Mouse (Mus musculus) liver, embryonic 14.5 days (tissue): Measurements from ENCODE around the gene Nit1. TPM values are rescaled to one million over a fixed set of nuclear protein-coding genes. Genes with fewer than 3 reads are reported as not detected.

Experiments used
- ATAC-seq: fragments of 200-750 bp; cut with Nextera tagmentation; 2 replicates; pipeline ENCODE4 v1.8.0; 2017; ENCODE audit warnings: moderate number of reproducible peaks, mild to moderate bottlenecking, moderate library complexity; ENCODE audit not compliant: insufficient read depth
- DNase-seq, 3 experiments: peaks; one replicate each; pipeline ENCODE4 v3.0.0-alpha.2; 2012 to 2013; ENCODE audit warnings: low read depth in 3 of 3, low spot score in 3 of 3
- H3K27ac ChIP-seq: fragments of 300-500 bp; sonication (generic); 2 replicates; pipeline ENCODE4 v1.5.1; 2014; ENCODE audit warnings: moderate library complexity, mild to moderate bottlenecking, control low read depth, inconsistent platforms
- H3K27me3 ChIP-seq: fragments of 300-500 bp; sonication (generic); 2 replicates; pipeline ENCODE4 v1.6.1; 2014; ENCODE audit warnings: mild to moderate bottlenecking, low read length, moderate library complexity; ENCODE audit not compliant: control insufficient read depth, insufficient read depth
- H3K36me3 ChIP-seq: fragments of 300-500 bp; sonication (generic); replicated peaks from 2 replicates; pipeline ENCODE4 v1.6.1; 2014; ENCODE audit warnings: low read depth; ENCODE audit not compliant: control insufficient read depth, insufficient read depth
- H3K4me1 ChIP-seq, 2 experiments: fragments of 200-500 bp in 1 of 2; fragments of 300-500 bp in 1 of 2; sonication (generic) in 1 of 2; replicated peaks; 2 replicates each; pipeline ENCODE4 v1.6.1; 2012 to 2014; ENCODE audit warnings: antibody characterized with exemption in 1 of 2, inconsistent platforms in 1 of 2, low read length in 1 of 2; ENCODE audit not compliant: control insufficient read depth in 2 of 2, insufficient read depth in 2 of 2
- H3K4me2 ChIP-seq: fragments of 300-500 bp; sonication (generic); 2 replicates; pipeline ENCODE4 v1.6.1; 2014; ENCODE audit warnings: low read depth, mild to moderate bottlenecking, control low read depth, moderate library complexity
- H3K4me3 ChIP-seq, 2 experiments: fragments of 200-500 bp in 1 of 2; fragments of 300-500 bp in 1 of 2; sonication (generic) in 1 of 2; 2 replicates each; pipeline ENCODE4 v1.5.1; 2012 to 2014; ENCODE audit warnings: low read depth in 2 of 2, low read length in 2 of 2, mild to moderate bottlenecking in 2 of 2, control low read depth in 1 of 2, inconsistent platforms in 1 of 2, moderate library complexity in 1 of 2; ENCODE audit not compliant: insufficient read depth in 1 of 2
- H3K9ac ChIP-seq: fragments of 300-500 bp; sonication (generic); replicated peaks from 2 replicates; pipeline ENCODE4 v1.6.1; 2014; ENCODE audit warnings: mild to moderate bottlenecking, control low read depth, moderate library complexity
- H3K9me3 ChIP-seq: fragments of 300-500 bp; sonication (generic); 2 replicates; pipeline ENCODE4 v1.6.1; 2016; ENCODE audit warnings: low read length, mixed read lengths; ENCODE audit not compliant: control insufficient read depth
- CTCF ChIP-seq: IDR thresholded peaks from 2 replicates; pipeline ENCODE4 v1.5.1; 2016; ENCODE audit warnings: antibody characterized with exemption, low read depth, control low read depth
- EP300 ChIP-seq: IDR thresholded peaks from 2 replicates; pipeline ENCODE4 v1.6.1; 2016; ENCODE audit warnings: antibody characterized with exemption, low read depth
- WGBS: fragments of 180-500 bp; shearing (Covaris S2); extraction: QIAGEN DNeasy Blood & Tissue Kit; methylation state at CpG from one replicate; pipeline ENCODE4 v1.1.7; 2014; ENCODE audit not compliant: insufficient replicate concordance; 5-methylcytosine and 5-hydroxymethylcytosine counted together
- polyA plus RNA-seq, 2 experiments: library from polyadenylated mRNA; depleted of rRNA in 1 of 2; stranded (reverse) in 1 of 2; unstranded in 1 of 2; fragments of >200 nt; fragmentation: Nextera tagmentation in 1 of 2; extraction: Ambion mirVana in 1 of 2; gene quantifications; 2 replicates each; pipeline versions ENCODE4 v1.2.1 to v1.2.3; 2012 to 2014

The Nit1 gene
- polyA plus RNA-seq, 2 experiments, result 22.1 to 23.4 TPM

DNA sequence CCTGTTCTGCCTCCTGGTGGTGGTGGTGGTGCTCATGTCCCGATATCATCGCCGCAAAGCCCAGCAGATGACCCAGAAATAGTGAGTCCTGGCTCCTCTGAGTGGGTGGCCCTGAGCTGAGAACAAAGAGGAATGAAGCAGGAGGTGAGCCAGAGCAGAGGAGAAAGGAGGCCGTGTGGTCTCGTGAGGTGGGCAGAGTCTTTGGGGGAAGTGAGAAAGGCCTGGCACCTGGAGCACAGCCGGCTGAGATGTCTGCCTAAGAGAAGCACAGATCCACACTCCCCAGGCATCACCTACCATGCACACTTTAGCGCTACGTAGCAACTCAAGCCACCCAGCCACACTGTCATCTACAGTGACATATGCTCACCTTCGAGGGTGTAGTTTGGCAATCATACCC is 39.7 kb upstream of the Nit1 start:
- no peaks in the 10 kb centered on the region for H3K36me3 ChIP-seq
- no peak for DNase-seq
- WGBS, result 62% methylated on average over 9 of the region's 9 CpGs
- H3K27me3 ChIP-seq, result peaks cover 7% of the 10 kb centered on the region; the same call in 1 of the 2 replicates
- H3K9ac ChIP-seq, result no peak overlapping the region
- H3K9me3 ChIP-seq, result no peaks in the 10 kb centered on the region
- no peak overlapping the region for H3K4me2 ChIP-seq
- no peak for ATAC-seq
- H3K4me1 ChIP-seq, result peaks cover 0 to 7% of the 10 kb centered on the region in 2 experiments; a peak in 1 of 4 replicates
- no peak overlapping the region for H3K27ac ChIP-seq
- peak; percentile 48; the same call in 1 of the 2 replicates for TF ChIP-seq CTCF
- TF ChIP-seq EP300, result no peak
- H3K4me3 ChIP-seq, result no peak overlapping the region

DNA sequence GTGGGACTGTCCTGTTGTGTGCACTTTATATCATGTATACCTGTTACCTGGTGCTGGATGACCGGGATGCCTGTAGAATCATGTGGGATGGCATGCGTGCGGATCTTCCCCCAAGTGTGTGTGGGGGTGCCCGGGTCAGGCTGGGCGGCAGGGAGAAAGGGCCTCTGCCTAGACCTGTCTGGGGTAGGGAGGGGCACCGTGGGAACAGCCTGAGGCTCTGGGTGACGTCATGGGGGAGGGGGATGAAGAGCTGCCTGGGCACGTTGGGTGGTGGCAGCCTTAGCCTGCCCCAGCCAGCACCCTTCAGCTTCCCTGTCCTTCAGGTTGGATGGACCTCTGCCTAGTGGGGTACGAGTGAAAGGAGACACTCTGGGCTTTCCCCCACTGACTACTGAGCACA is 38.9 kb upstream of the Nit1 start:
- peaks cover 15% of the 10 kb centered on the region; the same call in 1 of the 2 replicates for H3K27me3 ChIP-seq
- DNase-seq (no peak), ATAC-seq (no peak)
- H3K36me3 ChIP-seq, result no peaks in the 10 kb centered on the region
- H3K27ac ChIP-seq, result no peak overlapping the region
- 53% methylated on average over 9 of the region's 9 CpGs for WGBS
- TF ChIP-seq EP300, result no peak
- TF ChIP-seq CTCF, result no peak
- no peak overlapping the region for H3K9ac ChIP-seq
- no peak overlapping the region for H3K4me3 ChIP-seq
- H3K4me1 ChIP-seq, result peaks cover 0 to 2% of the 10 kb centered on the region in 2 experiments; a peak in 1 of 4 replicates
- H3K4me2 ChIP-seq, result no peak overlapping the region
- no peaks in the 10 kb centered on the region for H3K9me3 ChIP-seq

DNA sequence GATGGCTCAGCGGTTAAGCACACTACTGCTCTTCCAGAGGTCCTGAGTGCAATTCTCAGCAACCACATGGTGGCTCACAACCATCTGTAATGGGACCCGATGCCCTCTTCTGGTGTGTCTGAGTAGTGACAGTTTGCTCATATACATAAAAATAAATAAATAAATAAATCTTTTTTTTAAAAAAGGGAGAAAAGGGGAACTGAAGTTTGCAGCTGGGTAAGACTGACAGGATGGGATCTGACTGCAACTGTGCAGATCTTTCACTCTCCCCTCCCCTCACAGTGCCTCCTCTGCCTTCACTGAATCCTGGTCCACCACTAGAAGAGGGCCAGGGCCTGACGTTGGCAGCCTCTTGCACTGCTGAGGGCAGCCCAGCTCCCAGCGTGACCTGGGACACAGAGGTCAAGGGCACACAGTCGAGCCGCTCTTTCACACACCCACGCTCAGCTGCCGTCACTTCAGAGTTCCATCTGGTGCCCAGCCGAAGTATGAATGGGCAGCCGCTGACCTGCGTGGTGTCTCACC is 36.7 kb upstream of the Nit1 start:
- Histone ChIP-seq H3K4me3 (no peak overlapping the region), H3K27me3 (peaks cover 17% of the 10 kb centered on the region; the same call in 1 of the 2 replicates), H3K9ac (no peak overlapping the region), H3K4me1 (no peaks in the 10 kb centered on the region), H3K9me3 (no peaks in the 10 kb centered on the region), H3K27ac (no peak overlapping the region), H3K4me2 (no peak overlapping the region), H3K36me3 (no peaks in the 10 kb centered on the region)
- no peak for ATAC-seq
- no peak for DNase-seq
- TF ChIP-seq EP300 (no peak), CTCF (no peak)
- 60% methylated on average over 11 of the region's 11 CpGs for WGBS

DNA sequence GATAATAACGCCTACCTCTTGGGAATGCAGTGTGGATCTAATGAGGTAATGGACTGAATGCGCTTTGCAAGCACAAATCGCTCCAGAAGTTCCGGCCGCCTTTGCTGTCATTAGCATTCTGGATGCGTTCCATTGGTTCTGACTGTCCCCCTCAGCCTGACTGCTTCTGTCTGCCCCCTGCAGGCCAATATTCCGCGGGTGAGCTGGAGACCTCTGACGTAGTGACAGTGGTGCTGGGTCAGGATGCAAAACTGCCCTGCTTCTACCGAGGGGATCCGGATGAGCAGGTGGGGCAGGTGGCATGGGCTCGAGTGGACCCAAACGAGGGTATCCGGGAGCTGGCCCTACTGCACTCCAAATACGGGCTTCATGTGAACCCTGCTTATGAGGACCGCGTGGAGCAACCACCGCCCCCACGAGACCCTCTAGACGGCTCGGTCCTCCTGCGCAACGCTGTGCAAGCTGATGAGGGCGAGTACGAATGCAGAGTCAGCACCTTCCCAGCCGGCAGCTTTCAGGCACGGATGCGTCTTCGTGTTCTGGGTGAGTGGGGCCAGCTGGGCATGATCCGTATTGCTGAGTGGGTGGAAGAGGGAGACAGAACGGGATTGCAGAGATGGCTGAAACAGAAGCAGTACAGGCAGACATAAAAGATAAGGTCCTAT is 34.6 kb upstream of the Nit1 start:
- H3K9ac ChIP-seq, result no peak overlapping the region
- DNase-seq, result peak; percentile 31 to 45 (median 42)
- H3K36me3 ChIP-seq, result no peaks in the 10 kb centered on the region
- H3K4me2 ChIP-seq, result peak overlapping the region; percentile 37
- ATAC-seq, result peak; percentile 64
- TF ChIP-seq EP300 (no peak), CTCF (peak; percentile 87)
- H3K27me3 ChIP-seq, result peaks cover 17% of the 10 kb centered on the region; the same call in 1 of the 2 replicates
- 4% methylated on average over 31 of the region's 31 CpGs for WGBS
- H3K9me3 ChIP-seq, result no peaks in the 10 kb centered on the region
- H3K27ac ChIP-seq, result no peak overlapping the region
- H3K4me3 ChIP-seq, result no peak overlapping the region
- no peaks in the 10 kb centered on the region for H3K4me1 ChIP-seq

DNA sequence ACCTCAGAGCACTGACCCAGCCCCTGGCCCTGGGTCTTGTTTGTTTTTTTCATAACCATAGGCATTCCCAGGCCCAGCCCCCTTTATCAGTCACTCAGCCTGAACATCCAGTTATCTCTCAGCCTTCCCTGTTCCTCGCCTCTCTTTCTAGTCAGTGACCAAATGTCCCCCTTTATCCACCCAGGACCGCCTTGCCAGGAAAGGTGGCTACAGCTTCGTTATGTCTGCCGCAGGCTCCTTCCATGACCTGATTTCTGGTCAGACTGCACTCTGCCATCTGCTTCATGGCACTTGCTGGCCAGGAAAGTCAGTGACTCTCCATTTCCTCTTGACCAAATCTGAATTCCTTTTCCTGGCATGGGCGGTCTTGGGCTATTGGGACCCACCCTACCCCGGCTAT is 32.9 kb upstream of the Nit1 start:
- Histone ChIP-seq H3K36me3 (no peaks in the 10 kb centered on the region), H3K4me2 (no peak overlapping the region), H3K4me3 (no peak overlapping the region), H3K9me3 (no peaks in the 10 kb centered on the region), H3K4me1 (no peaks in the 10 kb centered on the region), H3K27ac (no peak overlapping the region), H3K9ac (no peak overlapping the region), H3K27me3 (peaks cover 17% of the 10 kb centered on the region; the same call in 1 of the 2 replicates)
- 57% methylated on average over 6 of the region's 6 CpGs for WGBS
- ATAC-seq (no peak), DNase-seq (no peak)
- TF ChIP-seq EP300, result no peak
- TF ChIP-seq CTCF, result no peak
